Mouse (Mus musculus) limb, embryonic 14.5 days (tissue): ENCODE data around the gene Mab21l3. TPM values are rescaled to one million over a fixed set of nuclear protein-coding genes. Genes with fewer than 3 reads are reported as not detected.

ENCODE experiments used
- ATAC-seq: fragments of 200-750 bp; cut with Nextera tagmentation; 2 replicates; pipeline ENCODE4 v1.8.0; 2017; ENCODE audit warnings: low read depth, moderate number of reproducible peaks, moderate TSS enrichment; ENCODE audit not compliant: low FRiP score
- DNase-seq: peaks from one replicate; pipeline ENCODE4 v3.0.0-alpha.2; 2015; ENCODE audit warnings: low spot score
- H3K27ac ChIP-seq: fragments of 300-500 bp; sonication (generic); replicated peaks from 2 replicates; pipeline ENCODE4 v1.5.1; 2014; ENCODE audit warnings: low read depth, mild to moderate bottlenecking, low read length, moderate library complexity, mixed read lengths
- H3K27me3 ChIP-seq: fragments of 300-500 bp; sonication (generic); 2 replicates; pipeline ENCODE4 v1.6.1; 2014; ENCODE audit warnings: low read length, mixed read lengths; ENCODE audit not compliant: control insufficient read depth, insufficient read depth
- H3K36me3 ChIP-seq: fragments of 300-500 bp; sonication (generic); 2 replicates; pipeline ENCODE4 v1.6.1; 2014; ENCODE audit warnings: mild to moderate bottlenecking, low read length, moderate library complexity, mixed read lengths; ENCODE audit not compliant: control insufficient read depth, insufficient read depth
- H3K4me1 ChIP-seq: fragments of 300-500 bp; sonication (generic); 2 replicates; pipeline ENCODE4 v1.6.1; 2014; ENCODE audit warnings: antibody characterized with exemption, low read length, mixed read lengths; ENCODE audit not compliant: control insufficient read depth, insufficient read depth
- H3K4me2 ChIP-seq: fragments of 300-500 bp; sonication (generic); replicated peaks from 2 replicates; pipeline ENCODE4 v1.6.1; 2014; ENCODE audit warnings: low read depth, mild to moderate bottlenecking, low read length, moderate library complexity; ENCODE audit not compliant: severe bottlenecking
- H3K4me3 ChIP-seq: fragments of 300-500 bp; sonication (generic); replicated peaks from 2 replicates; pipeline ENCODE4 v1.5.1; 2014; ENCODE audit warnings: low read length
- H3K9ac ChIP-seq: fragments of 300-500 bp; sonication (generic); 2 replicates; pipeline ENCODE4 v1.6.1; 2014; ENCODE audit warnings: mild to moderate bottlenecking, low read depth, low read length, moderate library complexity; ENCODE audit not compliant: severe bottlenecking
- H3K9me3 ChIP-seq: fragments of 300-500 bp; sonication (generic); 2 replicates; pipeline ENCODE4 v1.6.1; 2016; ENCODE audit warnings: low read length; ENCODE audit not compliant: control insufficient read depth
- POLR2A ChIP-seq: fragments of 200-500 bp; IDR thresholded peaks from 2 replicates; pipeline ENCODE4 v1.8.0; 2012; ENCODE audit warnings: inconsistent platforms, mild to moderate bottlenecking, moderate library complexity, borderline replicate concordance; ENCODE audit not compliant: insufficient read depth, insufficient read length; ENCODE audit errors: extremely low read depth
- WGBS: fragments of 180-500 bp; shearing (Covaris S2); extraction: QIAGEN DNeasy Blood & Tissue Kit; methylation state at CpG from one replicate; pipeline ENCODE4 v1.1.7; 2014; 5-methylcytosine and 5-hydroxymethylcytosine counted together
- polyA plus RNA-seq, 2 experiments: library from polyadenylated mRNA; depleted of rRNA in 1 of 2; stranded (reverse) in 1 of 2; unstranded in 1 of 2; fragments of >200 nt; fragmentation: Nextera tagmentation in 1 of 2; extraction: Ambion mirVana in 1 of 2; gene quantifications; 2 replicates each; pipeline versions ENCODE4 v1.2.1 to v1.2.3; 2012 to 2014

The Mab21l3 gene
- polyA plus RNA-seq, 2 experiments = 1.5 to 2.9 TPM

GRCm38 (mm10) chr3:101885041-101885440, 36.3 kb upstream of the Mab21l3 start:
- no peak overlapping the region for H3K4me2 ChIP-seq
- H3K27ac ChIP-seq = no peak overlapping the region
- no peak for ATAC-seq
- no peak for TF ChIP-seq POLR2A
- 65% methylated on average over 4 of the region's 4 CpGs for WGBS
- no peak overlapping the region for H3K9ac ChIP-seq
- H3K9me3 ChIP-seq = no peaks in the 10 kb centered on the region
- H3K27me3 ChIP-seq = no peaks in the 10 kb centered on the region
- no peak for DNase-seq
- no peaks in the 10 kb centered on the region; the same call in 1 of the 2 replicates for H3K4me1 ChIP-seq
- peaks cover 1% of the 10 kb centered on the region for H3K36me3 ChIP-seq
- no peak overlapping the region for H3K4me3 ChIP-seq

- no peak for ATAC-seq
- TF ChIP-seq POLR2A = no peak
- WGBS = 63% methylated on average over 3 of the region's 3 CpGs
- Histone ChIP-seq H3K4me3 (no peak overlapping the region), H3K27ac (no peak overlapping the region), H3K4me1 (no peaks in the 10 kb centered on the region; the same call in 1 of the 2 replicates), H3K9me3 (no peaks in the 10 kb centered on the region), H3K4me2 (no peak overlapping the region), H3K36me3 (peaks cover 8% of the 10 kb centered on the region), H3K27me3 (no peaks in the 10 kb centered on the region), H3K9ac (no peak overlapping the region)
- DNase-seq = no peak
Observed at GRCm38 (mm10) chr3:101883902-101884301, 35.1 kb upstream of the Mab21l3 start.

GRCm38 (mm10) chr3:101881721-101882120, 33.0 kb upstream of the Mab21l3 start:
- Histone ChIP-seq H3K36me3 (peaks cover 22% of the 10 kb centered on the region), H3K4me2 (no peak overlapping the region), H3K4me1 (no peaks in the 10 kb centered on the region; the same call in 1 of the 2 replicates), H3K9me3 (no peaks in the 10 kb centered on the region), H3K9ac (no peak overlapping the region), H3K27me3 (no peaks in the 10 kb centered on the region), H3K27ac (no peak overlapping the region), H3K4me3 (no peak overlapping the region)
- WGBS = 48% methylated on average over 9 of the region's 9 CpGs
- TF ChIP-seq POLR2A = no peak
- DNase-seq = no peak
- ATAC-seq = no peak

GRCm38 (mm10) chr3:101880818-101881217, 32.1 kb upstream of the Mab21l3 start:
- 40% methylated on average over 6 of the region's 6 CpGs for WGBS
- Histone ChIP-seq H3K4me2 (no peak overlapping the region), H3K9me3 (no peaks in the 10 kb centered on the region), H3K27me3 (no peaks in the 10 kb centered on the region), H3K27ac (no peak overlapping the region), H3K4me1 (no peaks in the 10 kb centered on the region; the same call in 1 of the 2 replicates), H3K9ac (no peak overlapping the region), H3K36me3 (peaks cover 24% of the 10 kb centered on the region), H3K4me3 (no peak overlapping the region)
- DNase-seq = peak; percentile 65
- TF ChIP-seq POLR2A = no peak
- ATAC-seq = peak; percentile 50; the same call in 1 of the 2 replicates

GRCm38 (mm10) chr3:101878136-101878535, 29.4 kb upstream of the Mab21l3 start:
- Histone ChIP-seq H3K4me3 (no peak overlapping the region), H3K4me2 (no peak overlapping the region), H3K9me3 (no peaks in the 10 kb centered on the region), H3K36me3 (peaks cover 34% of the 10 kb centered on the region), H3K9ac (no peak overlapping the region), H3K27me3 (no peaks in the 10 kb centered on the region), H3K27ac (no peak overlapping the region), H3K4me1 (no peaks in the 10 kb centered on the region; the same call in 1 of the 2 replicates)
- DNase-seq = no peak
- 91% methylated on average over 5 of the region's 5 CpGs for WGBS
- no peak for ATAC-seq
- no peak for TF ChIP-seq POLR2A
